Mouse (Mus musculus): Measurements from ENCODE around the gene Tspan17. TPM values are rescaled to one million over a fixed set of nuclear protein-coding genes. Genes with fewer than 3 reads are reported as not detected.

Gene Tspan17
- 26.6 TPM for polyA plus RNA-seq (2012; fragmentation: generic; extraction: Trizol)
- long read RNA-seq, experiment 1, transcript Tspan17-201 (8 exons, 1,585 nt): major isoform, 71 of 110 reads
- long read RNA-seq, experiment 1, partial matches to known transcripts: 14 of 110 reads
- long read RNA-seq, experiment 1, other reads (novel, unspliced or antisense): 21 of 110 reads
- long read RNA-seq, experiment 2, transcript Tspan17-201 (8 exons, 1,585 nt): major isoform, 62 of 72 reads
- long read RNA-seq, experiment 2, partial matches to known transcripts: 0 of 72 reads
- long read RNA-seq, experiment 2, other reads (novel, unspliced or antisense): 10 of 72 reads

GRCm38 (mm10) chr13:54788740-54789560, at the start of gene Tspan17:
Gene Tspan17, plus strand, starts transcription at chr13:54789377.
- TF ChIP-seq MYOD1 (IDR thresholded peaks at IDR 0.05; ENCODE audit: control insufficient read depth, insufficient read length, low read depth): no peak
- no peak for TF ChIP-seq CTCF (IDR thresholded peaks at IDR 0.05; ENCODE audit: control insufficient read depth, insufficient read depth, insufficient read length)
- TF ChIP-seq MAX (IDR thresholded peaks at IDR 0.05): no peak
- no peak for TF ChIP-seq CEBPB (IDR thresholded peaks at IDR 0.05; ENCODE audit: low read depth)
- TF ChIP-seq MYOG (IDR thresholded peaks at IDR 0.05; ENCODE audit: control insufficient read depth, extremely low read depth, insufficient read length): no peak
- TF ChIP-seq FOSL1 (IDR thresholded peaks at IDR 0.05; ENCODE audit: insufficient read depth, low read length, poor library complexity, severe bottlenecking): no peak
- Histone ChIP-seq H3K79me3 (ENCODE audit: low read depth) (no peaks in the 10 kb centered on the region), H3ac (ENCODE audit: control insufficient read depth, insufficient read length, low read depth) (peak within 1 kb of the TSS; percentile 83), H3K36me3 (ENCODE audit: control insufficient read depth, insufficient read depth) (no peaks in the 10 kb centered on the region), H3K27me3 (ENCODE audit: control insufficient read depth, insufficient read depth, insufficient read length) (peaks cover 15% of the 10 kb centered on the region), H3K4me3 (ENCODE audit: insufficient read depth, poor library complexity, severe bottlenecking) (peak within 1 kb of the TSS; percentile 51), H3K79me2 (ENCODE audit: control insufficient read depth, insufficient read depth) (no peaks in the 10 kb centered on the region)

- H3K27me3 ChIP-seq (ENCODE audit: control insufficient read depth, insufficient read depth, insufficient read length): peaks cover 53% of the 10 kb centered on the region
These were observed 43.1 kb upstream of the Tspan17 start for GRCm38 (mm10) chr13:54746110-54746509.

GRCm38 (mm10) chr13:54746896-54747295, 42.3 kb upstream of the Tspan17 start:
- H3K36me3 ChIP-seq (ENCODE audit: control insufficient read depth, insufficient read depth): no peaks in the 10 kb centered on the region
- no peaks in the 10 kb centered on the region for H3K79me2 ChIP-seq (ENCODE audit: control insufficient read depth, insufficient read depth)
- H3K27me3 ChIP-seq (ENCODE audit: control insufficient read depth, insufficient read depth, insufficient read length): peaks cover 48% of the 10 kb centered on the region
- no peak overlapping the region for H3K4me3 ChIP-seq (ENCODE audit: insufficient read depth, poor library complexity, severe bottlenecking)
- no peaks in the 10 kb centered on the region for H3K79me3 ChIP-seq (ENCODE audit: low read depth)
- no peak for TF ChIP-seq MYOD1 (IDR thresholded peaks at IDR 0.05; ENCODE audit: control insufficient read depth, insufficient read length, low read depth)
- no peak for TF ChIP-seq MYOG (IDR thresholded peaks at IDR 0.05; ENCODE audit: control insufficient read depth, extremely low read depth, insufficient read length)
- TF ChIP-seq CTCF (IDR thresholded peaks at IDR 0.05; ENCODE audit: control insufficient read depth, insufficient read depth, insufficient read length): no peak
- TF ChIP-seq FOSL1 (IDR thresholded peaks at IDR 0.05; ENCODE audit: insufficient read depth, low read length, poor library complexity, severe bottlenecking): no peak
- TF ChIP-seq USF1 (IDR thresholded peaks at IDR 0.05; ENCODE audit: low read depth): no peak
- TF ChIP-seq CEBPB (IDR thresholded peaks at IDR 0.05; ENCODE audit: low read depth): no peak
- TF ChIP-seq MAX (IDR thresholded peaks at IDR 0.05): no peak
- H3ac ChIP-seq (ENCODE audit: control insufficient read depth, insufficient read length, low read depth): no peak overlapping the region

More at GRCm38 (mm10) chr13:54746110-54746509, 43.1 kb upstream of the Tspan17 start:
- TF ChIP-seq USF1 (IDR thresholded peaks at IDR 0.05; ENCODE audit: low read depth) (no peak), FOSL1 (IDR thresholded peaks at IDR 0.05; ENCODE audit: insufficient read depth, low read length, poor library complexity, severe bottlenecking) (no peak), MYOD1 (IDR thresholded peaks at IDR 0.05; ENCODE audit: control insufficient read depth, insufficient read length, low read depth) (no peak), CEBPB (IDR thresholded peaks at IDR 0.05; ENCODE audit: low read depth) (no peak), MAX (IDR thresholded peaks at IDR 0.05) (no peak), CTCF (IDR thresholded peaks at IDR 0.05; ENCODE audit: control insufficient read depth, insufficient read depth, insufficient read length) (no peak), MYOG (IDR thresholded peaks at IDR 0.05; ENCODE audit: control insufficient read depth, extremely low read depth, insufficient read length) (no peak)
- no peaks in the 10 kb centered on the region for H3K79me2 ChIP-seq (ENCODE audit: control insufficient read depth, insufficient read depth)
- H3K4me3 ChIP-seq (ENCODE audit: insufficient read depth, poor library complexity, severe bottlenecking): no peak overlapping the region
- no peak overlapping the region for H3ac ChIP-seq (ENCODE audit: control insufficient read depth, insufficient read length, low read depth)
- H3K36me3 ChIP-seq (ENCODE audit: control insufficient read depth, insufficient read depth): no peaks in the 10 kb centered on the region
- no peaks in the 10 kb centered on the region for H3K79me3 ChIP-seq (ENCODE audit: low read depth)

GRCm38 (mm10) chr13:54748190-54748589, 41.0 kb upstream of the Tspan17 start:
- H3ac ChIP-seq (ENCODE audit: control insufficient read depth, insufficient read length, low read depth): no peak overlapping the region
- H3K36me3 ChIP-seq (ENCODE audit: control insufficient read depth, insufficient read depth): no peaks in the 10 kb centered on the region
- no peak overlapping the region for H3K4me3 ChIP-seq (ENCODE audit: insufficient read depth, poor library complexity, severe bottlenecking)
- no peaks in the 10 kb centered on the region for H3K79me3 ChIP-seq (ENCODE audit: low read depth)
- H3K79me2 ChIP-seq (ENCODE audit: control insufficient read depth, insufficient read depth): no peaks in the 10 kb centered on the region
- no peak for TF ChIP-seq FOSL1 (IDR thresholded peaks at IDR 0.05; ENCODE audit: insufficient read depth, low read length, poor library complexity, severe bottlenecking)
- no peak for TF ChIP-seq MYOD1 (IDR thresholded peaks at IDR 0.05; ENCODE audit: control insufficient read depth, insufficient read length, low read depth)
- TF ChIP-seq CEBPB (IDR thresholded peaks at IDR 0.05; ENCODE audit: low read depth): no peak
- TF ChIP-seq MAX (IDR thresholded peaks at IDR 0.05): no peak
- no peak for TF ChIP-seq MYOG (IDR thresholded peaks at IDR 0.05; ENCODE audit: control insufficient read depth, extremely low read depth, insufficient read length)
- no peak for TF ChIP-seq USF1 (IDR thresholded peaks at IDR 0.05; ENCODE audit: low read depth)
- no peak for TF ChIP-seq CTCF (IDR thresholded peaks at IDR 0.05; ENCODE audit: control insufficient read depth, insufficient read depth, insufficient read length)
- H3K27me3 ChIP-seq (ENCODE audit: control insufficient read depth, insufficient read depth, insufficient read length): peaks cover 38% of the 10 kb centered on the region

- no peak for TF ChIP-seq MAX (IDR thresholded peaks at IDR 0.05)
- no peak for TF ChIP-seq CEBPB (IDR thresholded peaks at IDR 0.05; ENCODE audit: low read depth)
- TF ChIP-seq CTCF (IDR thresholded peaks at IDR 0.05; ENCODE audit: control insufficient read depth, insufficient read depth, insufficient read length): no peak
- TF ChIP-seq USF1 (IDR thresholded peaks at IDR 0.05; ENCODE audit: low read depth): no peak
- no peak for TF ChIP-seq FOSL1 (IDR thresholded peaks at IDR 0.05; ENCODE audit: insufficient read depth, low read length, poor library complexity, severe bottlenecking)
- no peak for TF ChIP-seq MYOG (IDR thresholded peaks at IDR 0.05; ENCODE audit: control insufficient read depth, extremely low read depth, insufficient read length)
- no peak for TF ChIP-seq MYOD1 (IDR thresholded peaks at IDR 0.05; ENCODE audit: control insufficient read depth, insufficient read length, low read depth)
- H3K79me3 ChIP-seq (ENCODE audit: low read depth): no peaks in the 10 kb centered on the region
These were observed 40.5 kb upstream of the Tspan17 start for GRCm38 (mm10) chr13:54748721-54749060.

More at GRCm38 (mm10) chr13:54748721-54749060, 40.5 kb upstream of the Tspan17 start:
- Histone ChIP-seq H3K4me3 (ENCODE audit: insufficient read depth, poor library complexity, severe bottlenecking) (no peak overlapping the region), H3K27me3 (ENCODE audit: control insufficient read depth, insufficient read depth, insufficient read length) (peaks cover 38% of the 10 kb centered on the region), H3K79me2 (ENCODE audit: control insufficient read depth, insufficient read depth) (no peaks in the 10 kb centered on the region), H3ac (ENCODE audit: control insufficient read depth, insufficient read length, low read depth) (no peak overlapping the region), H3K36me3 (ENCODE audit: control insufficient read depth, insufficient read depth) (no peaks in the 10 kb centered on the region)
